Mouse (Mus musculus) hindbrain, embryonic 10.5 days (tissue): ENCODE results near the gene Gm49387. TPM values are rescaled to one million over a fixed set of nuclear protein-coding genes. Genes with fewer than 3 reads are reported as not detected.

Source experiments
- DNase-seq: peaks from one replicate; pipeline ENCODE4 v3.0.0-alpha.2; 2017; ENCODE audit warnings: low spot score
- H3K27ac ChIP-seq: fragments of 300-500 bp; sonication (generic); 2 replicates; pipeline ENCODE4 v1.5.1; 2016; ENCODE audit warnings: mild to moderate bottlenecking, moderate library complexity
- H3K27me3 ChIP-seq: fragments of 300-500 bp; sonication (generic); 2 replicates; pipeline ENCODE4 v1.6.1; 2016; ENCODE audit warnings: mild to moderate bottlenecking; ENCODE audit not compliant: poor library complexity, insufficient read depth, severe bottlenecking
- H3K36me3 ChIP-seq: fragments of 300-500 bp; sonication (generic); 2 replicates; pipeline ENCODE4 v1.6.1; 2016; ENCODE audit warnings: mild to moderate bottlenecking, moderate library complexity
- H3K4me1 ChIP-seq: fragments of 300-500 bp; sonication (generic); replicated peaks from 2 replicates; pipeline ENCODE4 v1.6.1; 2016; ENCODE audit warnings: mild to moderate bottlenecking
- H3K4me3 ChIP-seq: fragments of 300-500 bp; sonication (generic); 2 replicates; pipeline ENCODE4 v1.5.1; 2016; ENCODE audit warnings: mild to moderate bottlenecking, moderate library complexity
- H3K9me3 ChIP-seq: fragments of 300-500 bp; sonication (generic); 2 replicates; pipeline ENCODE4 v1.6.1; 2016; ENCODE audit warnings: mild to moderate bottlenecking, moderate library complexity
- WGBS: fragments of 180-500 bp; shearing (Covaris S2); methylation state at CpG from one replicate; pipeline ENCODE4 v1.1.7; 2016; 5-methylcytosine and 5-hydroxymethylcytosine counted together
- polyA plus RNA-seq: library from polyadenylated mRNA; unstranded; fragments of >200 nt; fragmentation: Nextera tagmentation; extraction: Ambion mirVana; gene quantifications from 2 replicates; pipeline ENCODE4 v1.2.1, GENCODE M21; 2016

The Gm49387 gene
- polyA plus RNA-seq, 1 experiment from 2014 or later: 0.95 TPM

DNA sequence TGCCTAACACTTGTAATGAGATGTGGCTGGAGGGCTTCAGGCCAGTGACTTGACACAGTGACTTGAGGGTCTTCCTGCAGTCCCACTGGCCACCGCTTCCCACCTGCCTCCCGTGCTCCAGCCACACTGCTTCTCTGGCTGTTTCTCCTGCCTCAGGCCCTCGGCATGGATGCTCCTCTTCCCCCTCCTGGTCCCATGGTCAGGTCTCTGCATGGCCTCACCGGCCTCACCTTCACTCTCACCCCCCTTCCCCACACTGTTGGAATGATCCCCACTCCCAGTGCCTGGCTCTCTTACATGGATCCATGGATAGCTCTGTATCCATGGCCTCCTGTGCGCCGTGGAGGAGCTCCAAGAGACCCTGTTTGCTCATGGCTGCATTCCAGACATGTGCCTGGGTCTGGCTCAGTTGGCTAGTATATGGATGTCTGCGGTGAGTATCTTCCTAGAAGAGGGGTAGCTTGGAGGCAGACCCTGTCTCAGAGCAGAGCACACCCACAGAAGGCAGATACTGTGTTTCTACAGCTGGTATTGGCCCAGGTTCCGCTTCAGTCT, 17.5 kb upstream of the Gm49387 start:
- H3K27me3 ChIP-seq: no peaks in the 10 kb centered on the region
- 95% methylated on average over 8 of the region's 8 CpGs for WGBS
- no peaks in the 10 kb centered on the region for H3K36me3 ChIP-seq
- H3K4me3 ChIP-seq: no peak overlapping the region
- H3K4me1 ChIP-seq: peaks cover 40% of the 10 kb centered on the region
- H3K9me3 ChIP-seq: no peaks in the 10 kb centered on the region
- H3K27ac ChIP-seq: peak overlapping the region; percentile 60; the same call in 1 of the 2 replicates
- no peak for DNase-seq

DNA sequence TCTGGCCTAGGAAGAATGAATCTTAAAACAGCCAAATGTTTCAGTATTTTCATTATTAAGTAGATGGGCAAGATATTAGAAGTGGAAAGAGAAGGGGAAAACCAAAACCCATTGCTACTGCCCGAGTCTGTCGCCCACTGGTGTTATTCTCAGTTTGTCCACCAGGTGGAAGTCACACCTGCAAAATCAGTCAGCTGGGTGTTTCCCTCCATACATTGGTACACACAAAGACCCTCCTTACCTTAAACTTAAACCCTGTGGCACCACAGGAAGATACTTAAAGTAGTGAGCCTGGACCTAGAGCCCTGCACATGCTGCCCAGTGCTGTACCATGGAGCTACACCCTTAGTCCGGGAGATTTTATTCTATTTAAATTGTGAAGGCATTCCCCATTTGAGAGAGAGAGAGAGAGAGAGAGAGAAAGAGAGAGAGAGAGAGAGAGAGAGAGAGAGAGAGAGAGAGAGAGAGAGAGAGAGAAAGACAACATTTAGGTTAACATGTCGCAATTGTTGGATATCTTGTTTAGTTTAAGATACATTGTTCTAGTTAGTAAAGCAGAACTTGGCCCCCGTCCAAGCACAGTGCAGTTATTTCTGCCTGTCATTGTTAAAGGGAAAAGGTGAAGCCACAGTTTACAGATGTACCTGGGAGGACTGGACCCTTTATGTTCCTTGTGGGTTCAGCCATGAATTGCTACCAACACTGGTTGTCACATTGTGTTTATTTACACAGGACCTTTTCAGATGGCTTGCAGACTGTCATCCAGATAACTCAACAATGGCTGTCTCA, 16.4 kb upstream of the Gm49387 start:
- H3K4me1 ChIP-seq: peaks cover 31% of the 10 kb centered on the region
- H3K27ac ChIP-seq: peak overlapping the region; percentile 35; the same call in 1 of the 2 replicates
- no peaks in the 10 kb centered on the region for H3K36me3 ChIP-seq
- peak; percentile 72 for DNase-seq
- no peaks in the 10 kb centered on the region for H3K27me3 ChIP-seq
- no peaks in the 10 kb centered on the region for H3K9me3 ChIP-seq
- H3K4me3 ChIP-seq: no peak overlapping the region
- WGBS: 52% methylated on average over 5 of the region's 5 CpGs

DNA sequence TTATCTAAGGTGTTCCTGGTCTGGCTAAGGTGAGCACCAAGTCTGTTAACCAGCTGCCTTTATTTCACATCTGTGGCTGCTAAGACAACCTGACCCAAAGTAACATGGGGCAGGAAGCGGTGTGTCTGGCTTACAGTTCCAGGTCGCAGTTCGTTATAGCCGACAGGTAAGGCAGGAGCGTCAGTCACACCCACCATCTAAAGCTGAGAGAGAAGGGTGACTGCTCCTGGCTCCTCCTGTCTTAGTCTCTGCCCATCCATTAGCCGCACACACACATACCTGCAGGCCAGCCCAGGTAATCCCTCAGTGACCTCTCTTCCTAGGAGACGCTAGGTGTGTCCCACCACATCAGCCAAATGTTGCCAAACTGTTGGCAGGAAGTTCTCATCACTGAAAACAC, 15.7 kb upstream of the Gm49387 start:
- Histone ChIP-seq H3K36me3 (no peaks in the 10 kb centered on the region), H3K9me3 (no peaks in the 10 kb centered on the region), H3K4me1 (peaks cover 25% of the 10 kb centered on the region), H3K4me3 (no peak overlapping the region), H3K27me3 (no peaks in the 10 kb centered on the region), H3K27ac (no peak overlapping the region)
- WGBS: 77% methylated on average over 7 of the region's 7 CpGs
- DNase-seq: no peak

DNA sequence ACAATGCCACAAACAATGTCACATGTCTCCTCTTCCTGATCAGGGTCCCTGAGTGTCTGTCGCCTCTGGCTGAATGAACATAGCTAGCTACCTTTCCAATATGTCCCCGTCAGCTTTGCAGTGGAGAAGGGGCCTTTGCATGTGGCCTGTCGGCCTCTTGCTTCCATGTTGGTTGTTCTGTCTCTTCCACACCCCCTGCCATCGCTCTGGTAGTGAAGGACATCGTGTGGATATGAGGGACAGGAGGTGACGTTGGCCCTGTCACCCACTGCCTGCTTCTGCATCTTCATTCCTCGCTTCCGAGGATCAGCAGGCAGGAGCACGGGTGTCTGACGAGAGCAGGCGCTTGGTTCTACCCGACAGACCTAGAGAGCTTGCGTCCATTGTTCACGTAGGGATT, 14.7 kb upstream of the Gm49387 start:
- no peak for DNase-seq
- 80% methylated on average over 14 of the region's 14 CpGs for WGBS
- H3K27ac ChIP-seq: no peak overlapping the region
- H3K36me3 ChIP-seq: no peaks in the 10 kb centered on the region
- H3K9me3 ChIP-seq: peaks cover 2% of the 10 kb centered on the region; the same call in 1 of the 2 replicates
- H3K27me3 ChIP-seq: no peaks in the 10 kb centered on the region
- H3K4me1 ChIP-seq: peaks cover 18% of the 10 kb centered on the region
- no peak overlapping the region for H3K4me3 ChIP-seq

DNA sequence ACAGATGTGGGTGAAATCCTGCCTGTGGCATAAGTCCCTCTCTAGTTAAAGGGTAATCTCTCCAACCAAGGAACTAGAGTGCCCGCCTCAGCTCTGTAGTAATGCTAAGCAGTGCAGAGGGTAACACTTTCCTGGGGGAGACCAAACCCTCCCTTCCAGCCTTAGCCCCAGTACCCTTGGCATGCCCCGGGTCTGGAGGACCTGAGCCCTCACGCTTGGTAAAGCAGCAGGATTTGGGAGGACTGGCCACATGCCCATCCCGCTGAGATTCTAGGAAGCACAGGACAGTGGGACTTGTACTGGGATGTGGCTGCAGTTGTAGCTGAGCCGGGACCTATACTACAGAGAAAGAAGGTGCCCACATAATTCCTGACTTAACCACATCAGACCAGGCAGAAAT, 14.1 kb upstream of the Gm49387 start:
- WGBS: 89% methylated on average over 5 of the region's 5 CpGs
- Histone ChIP-seq H3K9me3 (peaks cover 3% of the 10 kb centered on the region; the same call in 1 of the 2 replicates), H3K36me3 (no peaks in the 10 kb centered on the region), H3K4me1 (peaks cover 14% of the 10 kb centered on the region; the same call in 1 of the 2 replicates), H3K4me3 (no peak overlapping the region), H3K27ac (no peak overlapping the region), H3K27me3 (no peaks in the 10 kb centered on the region)
- DNase-seq: no peak

DNA sequence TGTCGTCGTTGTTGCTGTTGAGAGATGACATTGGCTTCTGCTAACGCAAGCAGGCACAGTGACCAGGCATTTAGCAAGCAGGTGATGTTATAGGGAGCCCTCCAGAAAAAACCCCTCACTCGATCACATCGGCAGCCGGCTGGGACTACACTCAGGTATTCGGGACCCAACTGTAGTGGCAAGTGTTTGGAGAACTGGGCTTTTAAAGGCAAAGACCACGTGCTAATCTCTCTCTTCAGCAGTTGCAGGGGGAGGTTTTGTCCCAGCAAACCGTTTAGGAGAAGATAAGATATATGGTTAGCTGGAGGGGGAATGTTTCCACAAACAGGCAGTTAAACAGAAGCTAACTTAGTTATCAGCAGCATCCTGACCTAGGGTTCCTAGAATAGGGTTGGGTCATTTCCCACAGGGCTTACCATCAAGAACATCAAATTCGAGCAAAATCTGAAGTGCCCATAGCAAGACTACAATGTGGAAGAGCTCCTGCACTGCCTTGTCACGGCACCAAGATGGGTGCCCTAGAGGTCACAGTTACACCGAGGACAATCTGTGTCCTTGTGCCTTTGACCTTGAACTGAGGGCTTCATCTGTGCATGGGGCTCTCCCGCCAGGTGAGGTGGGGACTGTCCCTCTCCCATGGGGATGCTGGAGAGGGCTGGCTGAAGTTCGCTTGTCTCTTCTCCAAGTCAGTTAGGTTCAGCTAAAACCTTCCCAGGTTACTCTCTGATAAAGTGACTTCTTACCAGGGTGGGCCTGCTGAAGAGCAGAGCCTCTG, 12.6 kb upstream of the Gm49387 start:
- H3K4me1 ChIP-seq: peaks cover 12% of the 10 kb centered on the region; the same call in 1 of the 2 replicates
- H3K4me3 ChIP-seq: no peak overlapping the region
- H3K9me3 ChIP-seq: peaks cover 3% of the 10 kb centered on the region; the same call in 1 of the 2 replicates
- no peak overlapping the region for H3K27ac ChIP-seq
- no peaks in the 10 kb centered on the region for H3K36me3 ChIP-seq
- H3K27me3 ChIP-seq: no peaks in the 10 kb centered on the region
- no peak for DNase-seq
- WGBS: 83% methylated on average over 14 of the region's 14 CpGs

DNA sequence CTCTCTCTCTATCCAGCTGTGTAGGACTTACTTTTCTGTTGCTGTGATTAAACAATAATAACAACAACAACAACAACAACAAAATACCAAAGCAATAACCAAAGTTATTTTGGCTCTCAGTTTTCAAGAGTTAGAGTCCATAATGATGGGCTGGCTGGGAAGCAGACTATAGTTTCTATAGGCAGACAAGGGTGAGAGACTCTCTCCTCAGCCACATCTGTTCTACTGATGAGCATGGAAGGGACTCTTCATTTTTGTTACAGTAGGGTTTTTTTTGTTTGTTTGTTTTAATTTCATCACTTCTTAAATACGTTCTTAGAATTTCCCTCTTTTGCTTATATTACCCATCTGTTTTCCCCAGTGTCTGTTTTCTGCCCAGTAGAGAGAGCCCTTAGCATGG, 11.9 kb upstream of the Gm49387 start:
- no peak for DNase-seq
- 98% methylated on average over 1 of the region's 1 CpGs for WGBS
- Histone ChIP-seq H3K36me3 (no peaks in the 10 kb centered on the region), H3K9me3 (peaks cover 3% of the 10 kb centered on the region; the same call in 1 of the 2 replicates), H3K27me3 (no peaks in the 10 kb centered on the region), H3K4me3 (no peak overlapping the region), H3K4me1 (0 out of 2 replicates have a peak, but pooled peaks cover 6% of the 10 kb centered on the region), H3K27ac (no peak overlapping the region)

DNA sequence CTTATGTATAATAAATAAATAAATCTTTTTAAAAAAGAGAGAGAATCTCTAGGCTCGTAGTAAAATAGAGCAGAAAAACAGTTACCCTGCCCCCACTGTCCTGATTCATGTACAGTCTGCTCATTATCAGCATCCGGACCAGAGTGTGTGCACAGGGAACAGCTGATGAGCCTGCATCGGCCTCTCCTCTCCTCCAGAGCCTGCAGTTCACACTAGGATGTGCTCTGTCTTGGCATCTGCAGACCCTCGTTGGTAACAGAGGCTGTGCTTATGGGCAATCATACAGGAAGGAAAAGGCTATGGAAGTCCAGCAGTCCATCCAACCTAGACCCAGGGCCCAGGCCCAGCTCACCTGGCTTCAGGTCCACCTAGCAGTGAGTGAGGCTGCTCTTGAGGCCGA, 11.4 kb upstream of the Gm49387 start:
- WGBS: 76% methylated on average over 5 of the region's 5 CpGs

DNA sequence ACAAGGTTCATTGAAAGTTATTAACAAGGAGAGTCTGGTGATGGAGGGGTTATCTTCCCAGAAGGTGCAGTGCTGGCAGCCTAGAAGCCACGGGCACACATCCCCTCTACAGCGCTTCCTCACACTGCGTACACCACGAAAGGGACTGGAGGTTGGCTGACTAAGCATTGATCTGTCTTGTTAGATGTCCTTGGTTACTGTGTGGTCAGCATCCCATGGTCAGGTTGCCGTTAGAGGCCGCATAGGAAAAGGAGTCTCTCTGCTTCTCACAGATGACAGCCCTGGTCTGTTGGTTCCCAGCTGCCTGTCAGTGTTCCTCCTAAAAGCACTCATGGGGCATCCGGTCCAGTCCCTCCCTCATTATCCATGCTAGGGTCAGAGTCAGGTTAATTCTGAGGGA, 10.5 kb upstream of the Gm49387 start:
- 0 out of 2 replicates have a peak, but pooled peaks cover 2% of the 10 kb centered on the region for H3K4me1 ChIP-seq
- H3K4me3 ChIP-seq: no peak overlapping the region
- H3K27me3 ChIP-seq: no peaks in the 10 kb centered on the region
- DNase-seq: no peak
- no peaks in the 10 kb centered on the region for H3K36me3 ChIP-seq
- no peak overlapping the region for H3K27ac ChIP-seq
- peaks cover 3% of the 10 kb centered on the region; the same call in 1 of the 2 replicates for H3K9me3 ChIP-seq
- 85% methylated on average over 7 of the region's 7 CpGs for WGBS

More for the DNA sequence above, 11.4 kb upstream of the Gm49387 start:
- Histone ChIP-seq H3K27ac (no peak overlapping the region), H3K4me3 (no peak overlapping the region), H3K4me1 (0 out of 2 replicates have a peak, but pooled peaks cover 4% of the 10 kb centered on the region), H3K27me3 (no peaks in the 10 kb centered on the region), H3K36me3 (no peaks in the 10 kb centered on the region), H3K9me3 (peaks cover 3% of the 10 kb centered on the region; the same call in 1 of the 2 replicates)
- no peak for DNase-seq

DNA sequence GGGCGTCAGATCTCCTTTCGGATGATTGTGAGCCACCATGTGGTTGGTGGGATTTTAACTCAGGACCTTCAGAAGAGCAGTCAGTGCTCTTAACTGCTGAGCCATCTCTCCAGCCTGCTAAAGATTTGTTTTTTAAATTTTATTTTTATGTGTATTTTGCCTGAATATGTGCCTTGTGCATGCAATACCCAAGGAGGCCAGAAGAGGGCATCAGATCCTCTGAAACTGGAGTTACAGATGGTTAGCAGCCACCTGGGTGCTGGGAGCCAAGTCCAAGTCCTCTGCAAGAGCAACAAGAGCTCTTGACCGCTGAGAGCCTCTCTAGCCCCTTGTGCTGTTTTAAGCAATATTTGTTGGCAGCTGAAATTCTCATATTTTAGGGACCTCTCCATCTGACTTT, 9.7 kb upstream of the Gm49387 start:
- H3K4me3 ChIP-seq: no peak overlapping the region
- no peaks in the 10 kb centered on the region for H3K27me3 ChIP-seq
- no peak overlapping the region for H3K27ac ChIP-seq
- DNase-seq: no peak
- H3K4me1 ChIP-seq: 0 out of 2 replicates have a peak, but pooled peaks cover 2% of the 10 kb centered on the region
- peaks cover 3% of the 10 kb centered on the region; the same call in 1 of the 2 replicates for H3K9me3 ChIP-seq
- WGBS: 95% methylated on average over 3 of the region's 3 CpGs
- no peaks in the 10 kb centered on the region for H3K36me3 ChIP-seq

DNA sequence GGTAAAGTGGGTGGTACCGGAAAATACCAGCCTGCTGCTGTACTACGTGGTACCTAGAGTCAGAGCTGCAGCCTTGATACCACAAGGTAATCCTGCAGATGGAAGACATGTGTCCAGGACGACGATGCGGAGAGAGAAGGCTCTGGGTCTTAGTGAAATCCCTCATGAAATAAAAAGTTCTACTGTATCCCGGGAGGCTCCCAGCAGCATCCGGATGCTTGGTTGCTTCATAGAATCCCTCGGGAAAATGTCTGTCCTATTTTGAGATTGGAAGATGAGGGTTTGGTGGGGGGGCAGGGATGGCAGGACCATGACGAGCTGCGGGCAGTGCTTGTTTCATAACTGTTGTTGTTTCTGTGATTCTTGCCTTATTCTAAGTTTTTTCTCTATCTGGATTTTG, 7.3 kb upstream of the Gm49387 start:
- 92% methylated on average over 10 of the region's 10 CpGs for WGBS
- H3K36me3 ChIP-seq: no peaks in the 10 kb centered on the region
- H3K4me3 ChIP-seq: no peak overlapping the region
- peaks cover 3% of the 10 kb centered on the region; the same call in 1 of the 2 replicates for H3K9me3 ChIP-seq
- H3K27ac ChIP-seq: no peak overlapping the region
- DNase-seq: no peak
- H3K4me1 ChIP-seq: 0 out of 2 replicates have a peak, but pooled peaks cover 2% of the 10 kb centered on the region
- H3K27me3 ChIP-seq: no peaks in the 10 kb centered on the region

DNA sequence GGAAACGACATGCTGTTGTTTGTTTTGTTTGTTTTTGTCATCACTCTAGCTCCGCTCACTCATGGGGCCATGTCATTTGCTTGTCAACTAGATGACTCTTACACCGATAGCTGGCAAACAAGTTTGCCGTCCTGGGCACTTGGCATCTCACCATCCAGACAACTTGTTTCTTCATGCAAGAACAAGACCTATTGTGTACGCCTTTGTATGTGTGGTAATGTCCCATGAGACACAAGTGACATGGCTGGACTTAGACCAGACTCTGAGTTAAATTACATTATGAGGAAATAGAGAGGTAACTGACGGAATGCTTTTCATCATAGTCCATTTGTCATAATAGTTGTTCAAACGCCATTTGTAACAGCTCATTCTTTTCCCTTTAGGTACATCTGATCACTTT, 5.2 kb upstream of the Gm49387 start:
- Histone ChIP-seq H3K27ac (no peak overlapping the region), H3K9me3 (peaks cover 3% of the 10 kb centered on the region; the same call in 1 of the 2 replicates), H3K4me1 (peaks cover 9% of the 10 kb centered on the region), H3K36me3 (no peaks in the 10 kb centered on the region), H3K4me3 (no peak overlapping the region), H3K27me3 (no peaks in the 10 kb centered on the region)
- WGBS: 91% methylated on average over 7 of the region's 7 CpGs
- no peak for DNase-seq
